Mouse (Mus musculus): ENCODE measurements at regions not wholly inside any gene's neighbourhood (a gene's known extent, or its start where the extent isn't known, plus 50 kb on each side); places are given as distances from the start of the nearest gene placed in this dataset.

- Histone ChIP-seq H3K4me3 (no peak overlapping the region), H3K27ac (no peak overlapping the region)
- TF ChIP-seq CTCF (IDR thresholded peaks at IDR 0.05) = no peak
- DNase-seq (ENCODE audit: extremely low spot score in 1 of 2, low spot score in 2 of 2) = no peak
- intact Hi-C loops (cut with DNase I) = no loop called here
Observed at GRCm38 (mm10) chr4:58693018-58693417, 94.5 kb downstream of the Olfr267 start.

- TF ChIP-seq CTCF (IDR thresholded peaks at IDR 0.05) = no peak
- no peak for DNase-seq (ENCODE audit: extremely low spot score in 1 of 2, low spot score in 2 of 2)
- Histone ChIP-seq H3K4me3 (no peak overlapping the region), H3K27ac (no peak overlapping the region)
- intact Hi-C loops (cut with DNase I) = loop anchor here (1.0 kb wide), 1 partner anchor 7 kb away; no protein-coding TSS in a partner anchor
Observed at GRCm38 (mm10) chr4:58681926-58682325, 105.6 kb downstream of the Olfr267 start.

- DNase-seq (ENCODE audit: extremely low spot score in 1 of 2, low spot score in 2 of 2) = no peak
- H3K27ac ChIP-seq = no peak overlapping the region
- no peak overlapping the region for H3K4me3 ChIP-seq
- no peak for TF ChIP-seq CTCF (IDR thresholded peaks at IDR 0.05)
- intact Hi-C loops (cut with DNase I) = no loop called here
Observed at GRCm38 (mm10) chr4:58677701-58678385, 109.7 kb downstream of the Olfr267 start.

GRCm38 (mm10) chr4:58671406-58672035, 116.0 kb downstream of the Olfr267 start:
- no peak for DNase-seq (ENCODE audit: extremely low spot score in 1 of 2, low spot score in 2 of 2)
- Histone ChIP-seq H3K4me3 (peak overlapping the region; percentile 10; the same call in 1 of the 2 replicates), H3K27ac (no peak overlapping the region)
- intact Hi-C loops (cut with DNase I) = no loop called here
- TF ChIP-seq CTCF (IDR thresholded peaks at IDR 0.05) = no peak

- intact Hi-C loops (cut with DNase I) = no loop called here
- H3K27ac ChIP-seq = no peak overlapping the region
- DNase-seq (ENCODE audit: extremely low spot score in 1 of 2, low spot score in 2 of 2) = no peak
- no peak overlapping the region for H3K4me3 ChIP-seq
- no peak for TF ChIP-seq CTCF (IDR thresholded peaks at IDR 0.05)
Observed at GRCm38 (mm10) chr4:58670906-58671250, 116.6 kb downstream of the Olfr267 start.

- Histone ChIP-seq H3K4me3 (no peak overlapping the region), H3K27ac (no peak overlapping the region)
- intact Hi-C loops (cut with DNase I) = no loop called here
- DNase-seq (ENCODE audit: extremely low spot score in 1 of 2, low spot score in 2 of 2) = no peak
- TF ChIP-seq CTCF (IDR thresholded peaks at IDR 0.05) = no peak
Observed at GRCm38 (mm10) chr4:58670107-58670905, 116.6 kb upstream of the Lpar1 start.

GRCm38 (mm10) chr4:58668368-58669153, 114.9 kb upstream of the Lpar1 start:
- no peak for TF ChIP-seq CTCF (IDR thresholded peaks at IDR 0.05)
- Histone ChIP-seq H3K4me3 (no peak overlapping the region), H3K27ac (no peak overlapping the region)
- DNase-seq (ENCODE audit: extremely low spot score in 1 of 2, low spot score in 2 of 2) = no peak
- intact Hi-C loops (cut with DNase I) = no loop called here

GRCm38 (mm10) chr4:58663628-58664205, 110.0 kb upstream of the Lpar1 start:
- intact Hi-C loops (cut with DNase I) = no loop called here
- H3K4me3 ChIP-seq = no peak overlapping the region
- DNase-seq (ENCODE audit: extremely low spot score in 1 of 2, low spot score in 2 of 2) = no peak
- no peak for TF ChIP-seq CTCF (IDR thresholded peaks at IDR 0.05)
- no peak overlapping the region for H3K27ac ChIP-seq

- Histone ChIP-seq H3K4me3 (no peak overlapping the region), H3K27ac (no peak overlapping the region)
- intact Hi-C loops (cut with DNase I) = no loop called here
- no peak for TF ChIP-seq CTCF (IDR thresholded peaks at IDR 0.05)
- no peak for DNase-seq (ENCODE audit: extremely low spot score in 1 of 2, low spot score in 2 of 2)
Observed at GRCm38 (mm10) chr4:58661781-58662293, 108.1 kb upstream of the Lpar1 start.

GRCm38 (mm10) chr4:58660511-58660910, 106.8 kb upstream of the Lpar1 start:
- intact Hi-C loops (cut with DNase I) = no loop called here
- Histone ChIP-seq H3K27ac (no peak overlapping the region), H3K4me3 (no peak overlapping the region)
- DNase-seq (ENCODE audit: extremely low spot score in 1 of 2, low spot score in 2 of 2) = no peak
- no peak for TF ChIP-seq CTCF (IDR thresholded peaks at IDR 0.05)

GRCm38 (mm10) chr4:58658206-58658605, 104.5 kb upstream of the Lpar1 start:
- intact Hi-C loops (cut with DNase I) = no loop called here
- no peak for TF ChIP-seq CTCF (IDR thresholded peaks at IDR 0.05)
- Histone ChIP-seq H3K4me3 (no peak overlapping the region), H3K27ac (no peak overlapping the region)
- no peak for DNase-seq (ENCODE audit: extremely low spot score in 1 of 2, low spot score in 2 of 2)
